Mouse (Mus musculus): ENCODE measurements at regions not wholly inside any gene's neighbourhood (a gene's known extent, or its start where the extent isn't known, plus 50 kb on each side); places are given as distances from the start of the nearest gene placed in this dataset.

DNA sequence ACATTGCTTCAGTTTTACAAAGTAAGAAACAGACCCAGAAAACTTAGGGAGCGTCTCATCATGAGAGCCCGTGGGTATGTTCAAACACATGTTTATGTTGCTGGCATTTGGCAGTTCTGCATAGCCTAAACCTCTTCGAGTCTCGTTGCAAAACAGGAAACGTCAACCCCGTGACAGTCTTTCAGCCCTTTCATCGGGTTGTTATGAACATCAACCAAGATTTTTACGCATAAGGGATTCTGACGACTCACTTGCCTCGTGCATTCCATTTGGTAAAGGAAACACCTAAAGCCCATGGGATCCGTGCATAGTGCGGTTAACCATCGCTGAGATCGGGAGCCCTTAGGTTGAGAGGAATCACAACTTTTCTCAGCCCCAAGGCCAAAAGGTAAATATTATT is 115.7 kb downstream of the Gpam start:
- DNase-seq, result no peak

DNA sequence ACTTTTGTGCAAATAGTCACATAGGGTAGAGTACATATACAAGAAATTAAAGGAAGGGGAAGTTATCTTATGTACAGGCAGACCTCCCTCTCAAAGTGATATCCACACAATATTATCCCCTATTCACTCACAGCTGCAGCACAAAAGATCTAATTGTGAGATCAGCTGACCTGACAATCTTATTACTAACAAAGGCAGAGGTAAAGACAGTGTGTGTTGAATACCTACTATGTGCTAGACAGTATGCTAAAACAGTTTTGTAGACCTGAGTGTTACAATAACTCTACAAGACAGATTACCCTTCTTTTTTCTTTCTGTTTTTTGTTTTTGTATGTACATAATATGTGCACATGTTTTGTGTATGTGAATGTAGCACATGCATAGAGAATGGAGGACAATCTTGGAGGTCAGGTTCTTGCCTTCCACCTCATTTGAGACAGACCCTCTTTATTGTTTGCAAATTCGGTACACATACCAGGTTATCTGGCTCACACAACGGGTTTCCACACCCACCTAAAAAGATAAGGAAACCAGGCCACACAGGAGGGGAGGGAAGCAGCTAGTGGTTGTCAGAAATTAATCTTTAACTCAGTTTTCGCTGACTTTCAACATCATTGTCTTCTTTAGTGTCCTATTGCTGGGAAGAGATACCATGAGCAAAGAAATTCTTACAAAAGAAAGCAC is 118.4 kb downstream of the Gpam start:
- no peak for DNase-seq

DNA sequence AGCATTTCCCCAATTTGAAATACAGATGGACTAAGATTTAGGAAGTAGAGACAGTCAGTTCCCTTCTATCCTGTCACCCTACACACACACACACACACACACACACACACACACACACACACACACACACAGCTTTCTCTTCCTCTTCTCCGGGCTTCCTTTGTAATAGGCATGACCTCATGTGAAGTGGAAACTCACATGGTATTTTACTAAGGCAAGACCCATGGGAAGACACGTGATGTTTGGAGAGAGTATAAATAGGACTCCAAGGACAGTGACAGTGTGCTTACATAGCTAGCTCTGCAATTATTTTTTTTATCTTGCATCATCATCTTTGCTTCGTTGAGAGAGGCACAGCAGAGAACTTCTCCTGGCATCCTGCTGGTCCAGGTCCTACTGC is 137.1 kb downstream of the Gpam start:
- DNase-seq, result no peak

DNA sequence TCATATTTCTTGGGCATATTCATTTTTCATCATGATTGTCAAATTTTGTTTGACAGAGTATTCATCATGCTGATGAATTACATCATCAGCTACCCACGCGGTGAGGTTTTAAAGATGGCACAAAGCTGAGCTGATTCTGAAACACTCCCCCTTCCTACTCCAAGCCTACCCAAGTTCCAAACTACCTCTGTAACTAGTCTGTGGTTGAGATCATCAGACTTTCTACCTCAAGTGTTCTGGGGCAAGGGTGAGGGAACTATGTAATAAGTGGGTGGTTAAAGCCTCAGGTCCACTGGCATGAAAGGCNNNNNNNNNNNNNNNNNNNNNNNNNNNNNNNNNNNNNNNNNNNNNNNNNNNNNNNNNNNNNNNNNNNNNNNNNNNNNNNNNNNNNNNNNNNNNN is 142.5 kb downstream of the Gpam start:
- DNase-seq, result no peak

DNA sequence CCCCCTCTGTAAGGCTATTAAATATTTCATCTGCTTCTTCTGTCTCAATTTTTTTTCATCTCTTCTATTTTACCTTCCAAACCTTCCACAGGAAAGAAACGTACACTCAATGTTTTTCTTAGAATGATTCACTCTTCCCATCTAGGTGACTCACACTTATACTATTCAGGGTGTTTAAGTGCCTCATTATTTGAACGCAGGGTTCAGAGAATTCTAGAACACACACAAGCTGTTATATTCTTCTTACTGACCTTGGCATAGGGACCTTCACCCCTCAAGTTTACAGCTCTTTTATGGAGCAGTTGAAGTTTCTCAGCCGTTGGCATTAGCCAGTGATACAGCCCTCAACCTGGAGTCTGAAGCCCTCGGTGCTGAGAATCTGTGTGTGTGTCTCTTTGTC is 144.2 kb downstream of the Gpam start:
- no peak for DNase-seq

DNA sequence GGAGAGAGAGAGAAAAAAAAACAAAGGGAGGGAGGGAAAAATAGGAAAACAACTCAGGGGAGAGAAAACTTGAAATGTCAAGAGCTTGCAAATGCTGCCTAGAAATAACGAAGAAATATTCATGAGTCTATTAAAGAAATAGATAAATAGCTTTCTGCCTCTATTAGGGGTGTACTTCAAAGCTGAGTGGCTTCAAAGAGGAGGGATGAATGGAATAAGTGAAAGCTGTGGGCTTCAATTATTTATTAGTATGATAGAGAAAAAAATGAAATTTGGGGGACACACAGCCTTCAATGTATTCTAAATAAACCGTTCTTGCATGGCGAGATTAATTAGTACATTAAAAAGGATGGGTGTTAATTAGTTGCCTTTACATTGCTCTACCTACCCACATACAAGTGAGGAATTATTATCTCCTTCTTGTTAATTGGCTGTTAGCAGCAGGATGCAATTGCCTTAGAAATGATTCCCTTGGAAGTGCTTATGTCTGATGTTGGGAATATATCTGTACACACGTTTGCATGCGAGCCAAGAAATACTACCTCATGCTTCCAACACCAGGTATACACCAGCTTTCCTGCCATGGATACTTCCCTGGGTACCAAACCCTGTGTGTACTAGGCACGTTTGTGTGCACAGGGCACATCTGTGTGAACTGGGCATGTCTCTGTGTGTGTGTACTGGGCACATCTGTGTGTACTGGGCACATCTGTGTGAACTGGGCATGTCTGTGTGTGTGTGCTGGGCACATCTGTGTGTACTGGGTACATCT is 155.4 kb downstream of the Gpam start:
- DNase-seq, result no peak

DNA sequence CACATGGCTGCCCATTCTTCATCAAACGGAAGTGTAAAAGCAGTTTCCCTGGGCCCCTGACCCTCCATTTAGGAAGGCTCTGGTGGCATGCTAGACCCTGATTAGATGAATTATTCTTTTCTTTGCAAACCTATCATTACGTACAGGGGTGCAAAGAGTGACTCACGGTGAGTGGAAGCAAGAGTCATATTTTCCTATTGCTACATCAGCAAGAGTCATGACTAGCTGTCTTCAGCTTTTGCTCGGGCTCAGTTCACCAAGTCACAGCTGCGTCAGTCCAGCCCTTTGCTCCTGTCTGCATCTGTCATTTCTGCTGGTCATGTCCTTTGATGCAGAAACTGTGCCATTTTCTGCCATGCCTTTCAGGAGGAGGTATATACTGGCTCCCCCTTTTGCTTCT is 168.7 kb downstream of the Gpam start:
- DNase-seq, result no peak

DNA sequence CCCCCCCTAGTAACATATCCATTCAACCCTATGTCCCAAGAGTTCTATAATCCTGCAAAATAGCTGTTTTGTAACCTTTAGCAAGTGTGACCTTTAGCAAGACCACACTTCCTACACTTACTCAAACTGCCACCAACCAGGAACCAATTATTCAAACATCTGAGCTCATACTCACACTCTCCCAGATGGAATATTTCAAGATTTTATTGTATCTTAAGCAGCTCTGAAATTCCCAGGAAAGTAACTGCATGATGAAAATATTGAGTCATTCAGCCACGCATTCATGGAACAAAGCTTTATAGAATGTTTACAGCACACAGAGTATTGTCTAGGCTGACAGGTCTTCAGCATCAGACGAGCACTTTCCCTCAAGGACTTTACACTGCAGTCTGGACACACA is 171.9 kb downstream of the Gpam start:
- DNase-seq, result no peak

DNA sequence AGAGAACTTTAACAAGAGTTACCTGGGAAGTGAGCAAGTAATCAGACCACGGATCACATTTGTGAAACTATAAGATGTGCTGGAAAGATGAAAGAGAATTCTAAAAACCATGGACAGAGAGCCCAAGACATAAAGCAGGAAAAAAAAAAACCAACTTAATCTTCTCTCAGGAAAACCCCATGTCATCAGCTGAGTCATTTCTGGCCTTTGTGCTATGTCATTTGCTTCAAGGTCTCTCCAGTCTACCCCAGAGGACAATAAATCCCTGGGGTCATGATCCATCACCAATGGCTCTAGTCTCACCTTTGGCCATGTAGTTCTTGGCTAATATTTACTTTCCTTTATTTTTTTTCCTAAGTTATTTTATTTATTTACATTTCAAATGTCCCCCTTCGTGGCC is 174.5 kb downstream of the Gpam start:
- no peak for DNase-seq

DNA sequence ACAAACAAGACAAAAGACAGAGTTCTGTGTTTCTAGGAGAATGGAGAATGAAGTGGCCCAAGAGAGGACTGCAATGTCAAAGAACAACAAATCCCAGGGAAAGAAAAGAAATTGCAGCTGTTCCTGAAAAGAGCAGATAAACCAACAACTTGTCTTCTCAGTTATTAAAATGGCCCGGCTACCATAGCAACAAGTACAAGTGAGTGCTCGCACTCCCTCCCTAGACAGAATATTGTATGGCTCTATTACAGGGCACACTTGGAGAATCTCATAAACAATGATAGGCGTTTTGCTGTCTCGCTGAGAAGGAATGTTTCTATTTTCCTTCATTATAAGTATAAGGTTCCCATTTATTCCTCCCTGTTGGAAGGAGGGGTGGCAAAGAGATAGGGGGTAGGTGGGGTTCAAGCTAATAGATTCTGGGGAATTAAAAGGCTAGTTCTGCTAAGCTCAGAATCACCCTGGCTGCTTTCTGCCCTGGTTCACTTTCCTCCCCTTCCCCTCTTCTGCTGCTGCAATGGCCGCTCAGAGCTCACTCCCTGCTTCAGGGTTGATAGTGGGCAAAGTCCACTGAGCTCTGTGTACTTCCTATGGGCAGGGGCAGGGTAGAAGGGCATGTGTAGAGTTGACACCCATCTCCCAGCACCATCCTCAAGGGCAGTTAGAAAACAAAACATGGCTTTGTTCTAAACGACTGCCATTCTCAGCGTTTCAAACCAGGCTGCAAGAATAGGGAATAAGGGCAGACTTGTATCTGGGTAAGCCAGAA is 178.5 kb downstream of the Gpam start:
- no peak for DNase-seq

DNA sequence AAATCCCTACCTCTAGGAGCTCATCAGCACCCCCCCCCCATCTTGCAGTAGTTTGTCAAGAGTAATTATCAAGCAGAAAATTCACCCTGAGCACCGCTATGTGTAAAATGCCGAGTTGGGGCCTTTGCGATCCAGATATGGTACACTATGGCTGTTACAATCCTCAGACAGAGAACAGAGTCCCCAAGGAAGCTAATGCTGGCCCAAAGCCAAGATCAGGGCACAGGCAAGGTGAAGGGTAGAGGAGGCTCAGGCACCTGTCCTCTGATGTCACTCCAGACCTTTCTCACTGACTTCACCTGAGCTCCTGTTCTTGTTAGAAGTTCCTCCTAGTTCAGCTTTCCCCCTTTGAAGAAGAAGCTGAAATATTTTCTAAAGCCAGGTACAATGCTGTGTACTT is 179.5 kb downstream of the Gpam start:
- DNase-seq, result no peak

DNA sequence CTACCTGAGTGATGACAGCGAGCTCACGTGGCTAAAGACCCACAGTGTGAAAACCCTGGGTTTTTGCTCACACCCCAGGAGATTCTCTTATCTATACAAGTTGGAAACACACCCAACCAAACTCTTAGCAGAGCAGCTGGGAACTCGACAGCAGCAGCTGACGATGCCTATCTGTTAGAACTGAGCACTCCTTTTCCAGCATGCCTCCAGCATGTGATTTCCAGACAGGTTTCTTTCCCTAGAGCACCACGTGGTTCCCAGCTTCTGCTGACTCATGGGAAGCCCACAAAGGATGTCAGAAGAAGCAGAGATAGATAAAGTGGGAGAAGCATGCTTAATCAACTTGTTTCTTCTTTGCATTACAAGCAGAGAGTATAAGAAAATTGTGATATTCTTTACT is 194.5 kb downstream of the Gpam start:
- DNase-seq, result no peak

DNA sequence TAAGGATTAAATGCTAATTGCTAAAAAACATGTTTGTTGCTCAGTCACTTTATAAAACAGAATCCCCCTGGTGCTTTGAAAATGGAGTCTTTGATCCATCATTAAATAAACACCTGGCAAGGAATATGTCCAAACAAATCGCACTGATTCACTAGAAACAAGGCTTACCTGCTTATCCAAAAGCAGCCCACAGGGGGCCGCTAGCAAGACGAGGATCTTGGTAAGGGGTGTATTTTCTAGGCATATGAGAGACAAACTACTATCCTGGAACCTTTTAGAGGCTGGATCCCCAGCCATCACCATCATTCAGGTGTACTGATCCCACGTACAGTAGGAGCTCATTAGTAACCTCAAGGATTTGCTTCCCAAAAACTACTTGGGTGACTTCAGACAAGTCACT is 201.2 kb downstream of the Gpam start:
- no peak for DNase-seq

DNA sequence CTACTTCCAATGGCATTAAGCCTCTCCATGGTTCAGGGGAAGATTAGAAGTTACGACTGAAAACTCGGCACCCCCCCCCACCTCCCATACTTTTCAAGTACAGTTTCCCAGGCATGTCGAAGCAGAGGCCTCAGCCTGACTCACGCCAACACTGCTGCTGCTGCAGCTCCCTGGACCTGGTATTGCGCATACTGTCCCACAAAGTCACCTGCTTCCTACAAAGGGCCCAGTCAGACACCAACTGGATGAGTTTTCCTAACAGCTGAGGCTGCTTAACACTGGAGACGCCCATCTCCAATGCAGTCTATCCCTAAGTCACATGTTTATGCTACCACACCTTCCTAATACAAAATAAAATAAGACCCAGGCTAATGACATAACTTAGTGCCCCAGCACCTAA is 207.4 kb downstream of the Gpam start:
- DNase-seq, result no peak

DNA sequence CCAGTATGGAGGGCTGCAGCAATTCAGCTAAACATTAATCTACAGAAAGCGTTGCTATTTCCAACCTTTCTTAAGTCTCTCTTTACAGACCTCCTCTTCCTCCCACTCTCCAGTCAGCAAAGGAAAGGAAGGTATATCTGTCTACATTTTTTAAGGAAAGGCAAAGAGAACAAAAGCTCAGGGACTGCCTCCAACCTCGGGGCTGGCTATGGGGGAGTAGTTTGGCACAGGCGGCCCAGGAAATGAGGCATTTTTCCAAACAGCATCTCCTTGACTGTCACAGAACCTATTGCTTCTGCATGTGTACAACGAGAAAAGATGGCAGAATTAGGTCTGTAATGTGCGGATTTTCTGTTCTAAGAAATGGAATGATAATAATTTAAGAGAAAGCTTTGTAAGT is 233.4 kb downstream of the Gpam start:
- DNase-seq, result no peak

DNA sequence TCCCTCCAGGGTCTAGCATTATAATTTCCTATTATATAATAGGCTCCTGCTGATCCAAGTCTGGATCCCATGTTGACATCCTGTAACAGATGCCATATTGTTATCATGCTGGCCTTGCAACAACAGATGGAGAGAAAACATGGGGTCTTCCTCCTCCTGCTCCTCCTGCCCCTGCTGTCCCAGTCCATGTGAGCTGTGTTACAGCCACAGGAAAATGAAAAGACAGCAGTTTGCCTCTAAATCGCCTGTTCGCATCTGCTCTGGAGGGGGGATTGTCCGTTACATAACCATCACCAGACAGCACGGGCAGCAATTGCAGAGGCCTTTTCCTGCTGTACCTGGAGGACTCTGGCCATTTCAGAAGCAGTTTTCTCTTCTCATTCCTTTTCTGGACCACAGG is 260.0 kb downstream of the Gpam start:
- no peak for DNase-seq

DNA sequence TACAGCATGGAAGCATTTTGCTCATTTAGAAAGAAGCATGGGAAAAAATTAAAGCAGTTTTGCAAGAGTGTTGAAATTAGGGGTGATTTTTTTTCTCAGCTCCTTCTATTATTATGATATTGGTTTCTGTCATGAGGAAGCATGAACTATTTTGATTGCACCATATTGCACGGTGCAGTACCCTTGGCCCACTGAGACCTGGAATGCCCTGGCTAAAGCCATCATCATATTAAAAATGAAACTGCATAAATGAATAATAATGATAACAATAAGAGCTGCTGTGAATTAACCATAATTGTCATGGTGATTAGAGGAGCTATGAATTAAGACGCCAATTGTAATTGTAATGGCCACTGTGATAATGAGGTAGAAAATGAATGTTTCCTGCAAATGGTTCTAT is 271.8 kb downstream of the Gpam start:
- DNase-seq, result no peak

DNA sequence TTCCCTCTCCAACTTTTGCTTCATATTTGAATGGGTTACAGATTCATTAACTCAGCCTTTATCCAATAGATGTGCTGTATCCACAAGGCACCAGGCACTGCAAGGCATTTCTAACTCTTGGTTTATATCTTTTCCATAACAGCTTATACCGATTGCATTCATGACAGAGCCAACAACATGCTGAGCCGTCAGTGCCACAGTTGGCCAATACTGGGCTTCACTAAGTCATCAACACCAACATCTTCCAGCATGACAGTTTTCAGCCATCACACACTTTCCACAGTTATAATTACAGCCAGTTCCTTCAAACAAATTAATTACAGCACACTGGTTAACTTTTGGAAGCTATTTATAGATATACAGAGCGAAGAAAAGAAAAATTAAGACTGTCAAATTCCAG is 288.8 kb downstream of the Gpam start:
- DNase-seq, result no peak

DNA sequence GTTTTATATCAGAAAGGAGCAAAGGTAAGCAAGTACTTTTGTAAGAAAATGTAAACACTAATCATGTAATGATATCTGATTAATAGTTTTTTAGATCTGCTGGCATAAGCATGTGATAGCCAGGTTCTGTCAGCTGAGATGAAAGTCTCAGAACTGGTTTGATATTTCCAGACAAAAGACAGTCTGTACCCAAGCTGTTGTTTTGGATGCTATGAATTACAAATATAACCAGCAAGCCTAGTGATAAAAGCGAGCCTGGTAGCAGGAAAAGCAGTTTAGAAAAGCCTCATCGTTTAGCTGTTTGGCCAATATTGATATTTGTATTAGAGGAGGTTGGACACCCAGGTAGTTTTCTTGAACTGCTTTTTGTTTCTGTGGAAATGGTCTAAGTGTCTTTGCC is 290.6 kb downstream of the Gpam start:
- no peak for DNase-seq

DNA sequence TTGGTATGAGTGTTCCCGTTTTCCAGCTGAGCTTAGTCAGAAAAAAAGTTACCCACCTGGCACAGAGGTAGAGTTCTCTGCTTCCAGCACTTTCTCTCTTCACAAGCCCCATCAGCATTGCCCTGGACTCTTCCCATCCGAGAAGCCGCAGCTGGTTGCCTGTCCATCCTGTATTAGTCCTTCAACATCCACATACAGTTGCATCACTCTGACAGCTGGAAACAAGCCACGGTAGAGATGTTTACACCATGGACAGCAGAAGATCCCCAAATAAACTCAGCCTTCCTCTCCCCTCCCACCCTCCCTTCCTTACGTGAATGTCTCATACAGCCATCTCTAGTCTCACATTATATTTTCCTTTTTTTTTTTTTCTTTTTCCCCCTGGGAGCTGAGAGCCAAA is 304.9 kb downstream of the Gpam start:
- no peak for DNase-seq

DNA sequence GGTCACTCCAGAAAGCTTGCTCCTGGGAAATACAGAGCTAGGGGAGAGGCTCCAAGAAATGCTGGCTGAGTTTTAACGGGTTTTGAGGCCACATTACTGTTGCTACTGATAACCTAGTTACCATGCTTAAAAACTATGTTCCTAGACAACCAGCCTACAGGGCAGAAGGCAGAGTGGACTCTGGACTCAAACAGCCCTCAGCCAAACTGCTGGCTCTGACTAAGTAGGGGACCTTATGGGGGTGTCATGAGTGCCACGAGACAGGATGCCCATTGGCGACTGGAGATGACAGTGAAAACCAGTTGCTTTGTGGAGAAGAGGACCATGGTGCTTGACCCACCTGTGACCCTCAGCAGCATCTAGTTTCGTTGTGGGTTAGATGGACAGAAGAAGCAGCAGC is 306.5 kb downstream of the Gpam start:
- no peak for DNase-seq

DNA sequence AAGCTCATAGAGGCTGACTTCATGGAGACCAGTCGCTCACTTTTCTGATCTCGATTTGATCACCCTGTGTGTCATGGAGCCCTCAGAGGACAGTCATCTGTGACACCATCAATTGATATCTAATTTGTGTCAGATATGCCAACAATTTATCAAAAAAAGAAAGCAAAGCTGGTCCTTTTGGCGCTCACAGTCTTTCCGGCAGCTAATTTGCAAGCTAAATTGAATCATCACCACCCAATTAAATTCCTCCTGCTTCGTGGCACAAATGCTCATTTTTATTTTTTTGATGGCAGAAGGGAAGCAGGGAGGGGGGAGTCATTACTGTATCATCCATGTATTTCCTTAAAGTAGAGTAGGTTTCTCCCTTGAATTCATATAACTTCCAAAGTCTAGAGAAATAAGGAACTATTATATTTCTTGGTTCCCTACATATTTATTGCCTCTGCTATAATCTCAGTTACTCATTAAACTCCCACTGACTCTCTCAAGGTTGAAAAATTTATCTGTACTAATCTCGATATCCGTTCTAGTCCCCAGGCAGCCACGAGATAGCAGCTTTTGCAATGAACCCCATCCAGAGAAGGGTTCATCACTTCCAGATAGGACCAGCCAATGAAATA is 325.8 kb downstream of the Gpam start:
- DNase-seq, result no peak

DNA sequence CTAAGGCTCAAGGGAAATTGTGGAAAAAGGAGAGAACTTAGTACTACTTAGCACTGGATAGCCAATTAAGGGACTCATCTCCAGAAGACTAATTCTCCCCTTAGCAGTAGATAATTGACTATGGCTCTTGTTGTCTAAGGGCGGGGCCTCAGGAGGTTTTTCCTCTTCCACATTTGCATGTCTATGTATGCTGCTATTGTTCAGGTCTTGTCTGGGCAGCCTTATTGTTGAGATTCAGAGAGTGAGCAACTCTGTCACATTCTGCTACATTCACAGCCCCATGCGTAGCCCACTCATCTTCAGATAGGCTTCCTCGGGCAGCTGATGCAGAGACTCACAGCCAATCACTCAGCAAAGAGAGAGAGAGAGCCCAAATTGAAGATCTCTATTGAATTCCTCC is 339.9 kb downstream of the Gpam start:
- DNase-seq, result no peak

DNA sequence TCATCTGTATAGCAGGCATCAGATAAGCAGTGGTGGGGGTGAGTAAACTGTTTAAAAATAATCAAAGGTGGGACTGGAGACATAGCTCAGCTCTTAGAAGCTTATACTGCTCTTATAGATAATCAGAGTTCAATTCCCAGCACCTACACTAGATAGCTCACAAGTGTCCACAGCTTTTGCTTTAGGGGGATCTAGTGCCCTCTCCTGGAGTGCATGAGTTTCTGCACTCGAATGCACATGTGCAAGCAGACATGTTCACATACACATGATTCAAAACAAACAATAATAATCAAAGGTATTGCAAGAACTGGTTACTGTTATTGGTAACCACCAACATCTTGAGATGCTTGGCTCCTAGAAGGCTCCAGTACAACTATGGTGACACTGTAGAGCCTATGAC is 343.3 kb downstream of the Gpam start:
- DNase-seq, result no peak

Measured in thymus, postnatal 36 days (tissue).